Mouse (Mus musculus) midbrain, embryonic 15.5 days (tissue): Measurements from ENCODE around the gene Ccdc173. TPM values are rescaled to one million over a fixed set of nuclear protein-coding genes. Genes with fewer than 3 reads are reported as not detected.

ENCODE experiments used
- ATAC-seq: fragments of 200-750 bp; cut with Nextera tagmentation; replicated peaks from 2 replicates; pipeline ENCODE4 v1.8.0; 2017; ENCODE audit warnings: moderate TSS enrichment
- H3K27ac ChIP-seq: fragments of 300-500 bp; sonication (generic); 2 replicates; pipeline ENCODE4 v1.5.1; 2015; ENCODE audit warnings: mild to moderate bottlenecking, inconsistent platforms
- H3K27me3 ChIP-seq: fragments of 300-500 bp; sonication (generic); replicated peaks from 2 replicates; pipeline ENCODE4 v1.6.1; 2015; ENCODE audit warnings: inconsistent platforms
- H3K36me3 ChIP-seq: fragments of 300-500 bp; sonication (generic); replicated peaks from 2 replicates; pipeline ENCODE4 v1.6.1; 2015; ENCODE audit warnings: inconsistent platforms
- H3K4me1 ChIP-seq: fragments of 300-500 bp; sonication (generic); 2 replicates; pipeline ENCODE4 v1.6.1; 2015; ENCODE audit warnings: inconsistent platforms
- H3K4me2 ChIP-seq: fragments of 300-500 bp; sonication (generic); 2 replicates; pipeline ENCODE4 v1.6.1; 2015; ENCODE audit warnings: inconsistent platforms, mild to moderate bottlenecking, moderate library complexity
- H3K4me3 ChIP-seq: fragments of 300-500 bp; sonication (generic); 2 replicates; pipeline ENCODE4 v1.5.1; 2015; ENCODE audit warnings: mild to moderate bottlenecking, inconsistent platforms
- H3K9ac ChIP-seq: fragments of 300-500 bp; sonication (generic); 2 replicates; pipeline ENCODE4 v1.6.1; 2015; ENCODE audit warnings: mild to moderate bottlenecking, inconsistent platforms
- H3K9me3 ChIP-seq: fragments of 300-500 bp; sonication (generic); 2 replicates; pipeline ENCODE4 v1.6.1; 2016; ENCODE audit warnings: inconsistent platforms
- WGBS: fragments of 180-500 bp; shearing (Covaris S2); methylation state at CpG from one replicate; pipeline ENCODE4 v1.1.7; 2015; ENCODE audit warnings: mixed read lengths; 5-methylcytosine and 5-hydroxymethylcytosine counted together
- polyA plus RNA-seq: library from polyadenylated mRNA; unstranded; fragments of >200 nt; fragmentation: Nextera tagmentation; extraction: Ambion mirVana; gene quantifications from 2 replicates; pipeline ENCODE4 v1.2.1, GENCODE M21; 2015

Gene Ccdc173
- 2.8 and 2.9 TPM in 2 replicates for polyA plus RNA-seq

DNA sequence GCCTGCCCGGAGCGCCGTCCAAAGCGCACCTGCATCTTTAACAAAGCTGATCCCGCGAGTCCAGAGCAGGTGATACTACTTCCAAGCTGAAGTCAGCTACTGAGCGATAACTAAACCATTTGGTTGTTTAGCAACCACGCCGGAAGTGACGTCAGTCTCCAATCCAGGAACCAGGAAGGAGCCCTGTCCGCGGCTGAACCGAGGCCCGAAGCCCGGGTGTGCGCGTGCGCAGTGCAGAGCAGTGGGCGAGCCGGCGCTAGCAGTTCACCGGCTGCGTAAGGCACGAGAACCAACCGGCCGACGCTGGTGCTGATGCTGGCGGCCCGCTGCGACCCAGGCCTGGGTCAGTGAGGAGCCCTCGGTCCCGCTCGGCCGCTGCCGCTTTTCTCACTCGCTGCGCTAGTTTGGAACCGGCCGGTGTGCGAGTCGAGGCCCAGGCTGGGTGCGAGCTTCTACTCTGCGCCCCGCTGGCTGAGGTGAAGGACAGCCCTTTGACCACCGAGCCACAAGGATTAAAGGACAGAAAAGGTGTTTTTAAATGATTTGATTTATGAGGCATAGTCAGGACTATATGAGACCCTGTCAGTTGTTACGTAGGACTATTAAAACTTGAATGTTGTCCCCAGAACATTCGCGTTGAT, at the start of gene Ccdc173, which contains the start of gene Phospho2:
Gene Ccdc173 (minus strand): TSS at position 147 of the 641 bp plus-strand sequence.
Gene Phospho2 (plus strand): TSS at position 195 of the 641 bp plus-strand sequence.
- Histone ChIP-seq H3K4me3 (peak within 1 kb of the TSS; percentile 58), H3K27me3 (no peaks in the 10 kb centered on the region), H3K36me3 (peaks cover 14% of the 10 kb centered on the region; the same call in 1 of the 2 replicates), H3K9ac (peak within 1 kb of the TSS; percentile 86), H3K4me1 (peaks cover 17% of the 10 kb centered on the region), H3K27ac (peak within 1 kb of the TSS; percentile 90), H3K9me3 (no peaks in the 10 kb centered on the region), H3K4me2 (peak within 1 kb of the TSS; percentile 90)
- 1% methylated on average over 48 of the region's 48 CpGs for WGBS
- peak; percentile 98 for ATAC-seq

DNA sequence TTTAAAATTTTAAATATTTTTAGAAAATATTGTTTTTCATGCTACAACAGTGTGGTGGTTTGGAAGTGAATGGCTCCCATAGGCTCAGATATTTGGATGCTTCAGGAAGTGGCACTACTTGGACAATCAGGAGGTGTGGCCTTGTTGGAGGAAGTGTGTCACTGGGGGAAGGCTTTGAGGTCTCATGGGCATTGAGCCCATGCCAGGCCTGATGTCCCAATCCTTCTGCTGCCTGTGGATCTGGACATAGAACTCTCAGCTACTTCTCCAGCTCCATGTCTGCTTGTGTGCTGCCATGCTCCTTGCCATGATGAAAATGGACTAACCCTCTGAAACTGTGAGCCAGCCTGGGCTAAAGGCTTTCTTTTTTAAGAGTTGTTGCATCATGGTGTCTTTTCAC, 49.3 kb upstream of the Ccdc173 start:
- peaks cover 13% of the 10 kb centered on the region for H3K36me3 ChIP-seq
- no peak for ATAC-seq
- H3K27me3 ChIP-seq: no peaks in the 10 kb centered on the region
- no peak overlapping the region for H3K4me3 ChIP-seq
- no peak overlapping the region for H3K9ac ChIP-seq
- no peaks in the 10 kb centered on the region for H3K4me1 ChIP-seq
- H3K4me2 ChIP-seq: no peak overlapping the region
- H3K27ac ChIP-seq: no peak overlapping the region
- H3K9me3 ChIP-seq: no peaks in the 10 kb centered on the region

DNA sequence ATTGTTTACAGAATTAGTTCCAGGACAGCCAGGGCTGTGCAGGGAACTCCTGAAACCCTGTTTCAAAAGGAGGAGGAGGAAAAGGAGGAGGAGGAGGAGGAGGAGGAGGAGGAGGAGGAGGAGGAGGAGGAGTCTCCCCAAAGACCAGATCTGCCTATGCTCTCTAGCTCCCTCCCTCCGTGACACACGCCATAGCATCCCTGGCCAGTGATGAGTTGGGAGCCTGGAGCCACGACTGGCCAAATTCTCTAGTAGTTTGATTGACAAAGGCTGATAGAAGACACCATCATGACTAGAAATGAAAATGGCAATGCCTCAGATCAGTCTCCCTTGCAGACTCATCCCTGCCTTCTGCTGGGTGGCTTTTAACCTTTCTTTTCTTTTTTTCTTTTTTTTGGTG, 48.6 kb upstream of the Ccdc173 start:
- H3K4me2 ChIP-seq: no peak overlapping the region
- WGBS: 26% methylated on average over 3 of the region's 3 CpGs

DNA sequence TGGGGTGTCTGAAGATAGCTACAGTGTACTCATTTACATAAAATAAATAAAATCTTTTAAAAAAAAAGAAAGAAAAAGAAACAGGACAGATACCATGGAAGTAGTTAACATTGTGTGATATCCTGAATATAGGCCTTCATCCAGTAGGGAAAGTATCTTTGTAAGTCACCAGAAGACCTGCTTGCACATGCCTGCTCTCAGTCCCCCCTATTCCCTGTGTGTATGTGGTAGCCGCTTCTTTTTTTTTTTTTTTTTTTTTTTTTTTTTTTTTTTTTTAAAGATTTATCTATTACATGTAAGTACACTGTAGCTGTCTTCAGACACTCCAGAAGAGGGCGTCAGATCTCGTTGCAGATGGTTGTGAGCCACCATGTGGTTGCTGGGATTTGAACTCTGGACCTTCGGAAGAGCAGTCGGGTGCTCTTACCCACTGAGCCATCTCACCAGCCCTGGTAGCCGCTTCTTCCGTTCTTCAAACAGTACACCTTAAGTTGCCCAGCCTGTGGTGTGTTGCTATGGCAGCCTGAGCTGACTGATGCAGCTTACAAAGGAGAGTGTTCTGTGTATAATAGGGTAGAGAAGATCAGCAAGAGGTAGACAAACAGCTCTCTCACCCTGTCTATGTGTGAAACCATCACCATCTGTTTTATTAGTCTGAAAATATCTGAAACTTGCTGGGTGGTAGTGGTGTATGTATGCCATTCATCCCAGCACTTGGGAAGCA, 48.0 kb upstream of the Ccdc173 start:
- no peak overlapping the region for H3K4me2 ChIP-seq
- 74% methylated on average over 7 of the region's 7 CpGs for WGBS
- H3K4me3 ChIP-seq: no peak overlapping the region
- no peaks in the 10 kb centered on the region for H3K27me3 ChIP-seq
- H3K36me3 ChIP-seq: peaks cover 20% of the 10 kb centered on the region
- no peak overlapping the region for H3K9ac ChIP-seq
- H3K27ac ChIP-seq: no peak overlapping the region
- no peak for ATAC-seq
- no peaks in the 10 kb centered on the region for H3K9me3 ChIP-seq
- H3K4me1 ChIP-seq: no peaks in the 10 kb centered on the region

More for the DNA sequence above, 48.6 kb upstream of the Ccdc173 start:
- Histone ChIP-seq H3K4me3 (no peak overlapping the region), H3K27me3 (no peaks in the 10 kb centered on the region), H3K27ac (no peak overlapping the region), H3K9me3 (no peaks in the 10 kb centered on the region), H3K4me1 (no peaks in the 10 kb centered on the region), H3K36me3 (peaks cover 18% of the 10 kb centered on the region), H3K9ac (no peak overlapping the region)
- no peak for ATAC-seq

DNA sequence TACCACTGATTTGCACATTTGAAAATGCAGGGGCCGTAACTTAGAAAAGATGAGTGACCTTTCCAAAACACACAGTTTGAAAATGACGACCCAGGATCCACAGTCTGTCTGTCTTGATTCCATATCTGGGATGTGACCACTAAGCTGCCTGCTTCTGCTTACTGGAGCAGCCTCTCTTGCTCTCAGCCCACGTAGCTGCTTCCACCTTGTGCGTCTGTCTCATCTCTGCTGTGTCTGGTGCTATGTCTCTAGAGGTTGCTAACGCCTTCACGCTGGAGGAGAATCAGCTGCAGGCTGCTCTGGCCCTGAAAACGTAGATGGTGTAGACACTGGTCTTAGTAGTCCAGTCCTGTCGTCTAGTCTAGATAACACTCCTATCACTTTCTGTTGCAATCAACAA, 40.7 kb upstream of the Ccdc173 start:
- no peak overlapping the region for H3K4me2 ChIP-seq
- no peaks in the 10 kb centered on the region for H3K27me3 ChIP-seq
- H3K9me3 ChIP-seq: no peaks in the 10 kb centered on the region
- no peak overlapping the region for H3K4me3 ChIP-seq
- H3K36me3 ChIP-seq: peaks cover 22% of the 10 kb centered on the region
- no peak overlapping the region for H3K9ac ChIP-seq
- H3K27ac ChIP-seq: no peak overlapping the region
- no peak for ATAC-seq
- WGBS: 87% methylated on average over 8 of the region's 8 CpGs
- H3K4me1 ChIP-seq: peaks cover 22% of the 10 kb centered on the region

DNA sequence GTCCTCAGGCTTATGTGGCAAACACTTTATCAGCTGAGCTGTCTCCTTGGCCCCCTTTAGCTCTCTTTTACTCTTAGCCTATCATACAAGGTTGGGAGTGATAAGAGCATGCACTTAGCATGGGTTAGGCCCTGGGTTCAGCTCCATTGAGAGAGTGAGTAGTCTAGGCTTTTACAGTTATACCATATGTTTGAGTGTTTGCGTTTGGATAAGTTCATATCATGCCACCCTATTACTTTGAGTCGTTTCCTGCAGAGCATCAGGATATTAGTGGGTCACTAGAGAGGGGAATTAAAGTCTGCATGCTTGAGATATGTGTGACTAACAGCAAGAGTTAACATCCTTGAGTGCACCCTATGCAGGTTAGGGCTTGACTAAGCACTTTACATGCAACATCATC, 40.3 kb upstream of the Ccdc173 start:
- 85% methylated on average over 2 of the region's 2 CpGs for WGBS
- Histone ChIP-seq H3K27me3 (no peaks in the 10 kb centered on the region), H3K9ac (no peak overlapping the region), H3K36me3 (peaks cover 21% of the 10 kb centered on the region), H3K4me3 (no peak overlapping the region), H3K27ac (no peak overlapping the region), H3K4me2 (no peak overlapping the region), H3K9me3 (no peaks in the 10 kb centered on the region), H3K4me1 (peaks cover 26% of the 10 kb centered on the region)
- no peak for ATAC-seq

DNA sequence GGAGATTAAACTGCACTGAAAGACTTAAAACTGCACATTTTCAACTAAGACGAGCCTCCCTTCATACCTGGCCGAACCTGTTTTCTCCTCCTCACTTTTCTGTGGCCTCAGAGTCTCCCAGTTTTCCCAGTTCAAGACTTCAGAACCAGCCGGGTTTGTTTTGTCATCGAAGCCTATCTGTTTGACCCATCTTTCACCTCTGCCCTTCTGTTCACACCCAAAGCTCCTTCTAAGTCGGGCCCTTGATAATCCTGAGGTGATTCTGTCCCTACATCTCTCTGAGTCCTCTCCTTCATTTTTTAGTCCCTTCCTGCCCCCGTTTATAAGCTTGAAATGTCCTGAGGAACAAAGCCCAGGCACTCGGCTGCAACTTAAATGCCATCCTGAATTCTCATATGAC, 38.7 kb upstream of the Ccdc173 start:
- peaks cover 38% of the 10 kb centered on the region for H3K4me1 ChIP-seq
- no peak overlapping the region; the same call in 1 of the 2 replicates for H3K9ac ChIP-seq
- peaks cover 8% of the 10 kb centered on the region for H3K36me3 ChIP-seq
- no peaks in the 10 kb centered on the region for H3K27me3 ChIP-seq
- no peaks in the 10 kb centered on the region for H3K9me3 ChIP-seq
- no peak for ATAC-seq
- WGBS: 33% methylated on average over 7 of the region's 7 CpGs
- H3K4me2 ChIP-seq: no peak overlapping the region; the same call in 1 of the 2 replicates
- H3K4me3 ChIP-seq: no peak overlapping the region
- no peak overlapping the region for H3K27ac ChIP-seq

DNA sequence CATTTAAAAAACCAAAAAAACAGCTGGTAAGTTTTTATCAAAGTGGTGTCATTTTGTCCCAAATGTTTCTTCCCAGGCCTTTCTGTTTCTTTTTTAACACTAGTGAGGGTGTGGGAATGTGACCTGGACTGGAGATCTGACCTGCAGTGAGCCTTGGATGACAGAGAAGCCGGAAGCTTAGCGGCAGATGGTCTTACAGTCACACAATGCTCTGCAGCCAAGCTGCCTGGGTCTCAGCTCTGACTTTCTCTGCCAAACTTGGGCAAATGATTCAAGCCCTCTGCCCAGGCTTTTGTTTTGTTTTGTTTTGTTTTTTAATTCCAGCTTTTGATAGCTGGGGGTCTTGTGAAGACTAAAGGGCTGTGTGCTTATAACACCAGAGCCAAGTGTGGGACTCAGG, 37.0 kb upstream of the Ccdc173 start:
- Histone ChIP-seq H3K9me3 (no peaks in the 10 kb centered on the region), H3K27me3 (no peaks in the 10 kb centered on the region), H3K27ac (0 out of 2 replicates have a peak overlapping the region, but pooled peaks have one; percentile 13), H3K36me3 (peaks cover 4% of the 10 kb centered on the region; the same call in 1 of the 2 replicates), H3K4me1 (peaks cover 47% of the 10 kb centered on the region), H3K4me3 (no peak overlapping the region), H3K4me2 (peak overlapping the region; percentile 10; the same call in 1 of the 2 replicates), H3K9ac (no peak overlapping the region)
- no peak for ATAC-seq
- 58% methylated on average over 2 of the region's 2 CpGs for WGBS

DNA sequence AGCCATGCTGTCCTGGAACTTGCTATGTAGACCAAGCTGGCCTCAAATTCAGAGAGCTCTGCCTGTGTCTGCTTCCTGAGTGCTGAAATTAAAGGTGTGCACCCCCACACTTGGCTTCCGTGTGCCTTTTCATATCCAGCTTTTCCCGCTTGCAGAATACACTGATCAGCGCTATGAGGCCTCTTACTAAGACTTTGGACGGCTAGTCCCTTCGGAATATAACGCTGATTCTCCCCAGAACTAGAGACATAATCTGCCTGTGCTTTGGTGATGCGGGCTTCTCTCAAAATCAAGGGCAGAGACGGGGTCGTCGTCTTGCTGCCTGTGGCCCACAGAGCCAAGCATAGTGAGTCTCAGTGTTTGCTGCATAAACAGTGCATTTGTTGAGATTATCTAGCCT, 36.5 kb upstream of the Ccdc173 start:
- 59% methylated on average over 10 of the region's 10 CpGs for WGBS
- Histone ChIP-seq H3K4me2 (peak overlapping the region; percentile 10), H3K9me3 (no peaks in the 10 kb centered on the region), H3K36me3 (peaks cover 4% of the 10 kb centered on the region; the same call in 1 of the 2 replicates), H3K27ac (peak overlapping the region; percentile 51; the same call in 1 of the 2 replicates), H3K4me1 (peaks cover 47% of the 10 kb centered on the region), H3K27me3 (no peaks in the 10 kb centered on the region), H3K4me3 (0 out of 2 replicates have a peak overlapping the region, but pooled peaks have one; percentile 6), H3K9ac (no peak overlapping the region)
- ATAC-seq: no peak

DNA sequence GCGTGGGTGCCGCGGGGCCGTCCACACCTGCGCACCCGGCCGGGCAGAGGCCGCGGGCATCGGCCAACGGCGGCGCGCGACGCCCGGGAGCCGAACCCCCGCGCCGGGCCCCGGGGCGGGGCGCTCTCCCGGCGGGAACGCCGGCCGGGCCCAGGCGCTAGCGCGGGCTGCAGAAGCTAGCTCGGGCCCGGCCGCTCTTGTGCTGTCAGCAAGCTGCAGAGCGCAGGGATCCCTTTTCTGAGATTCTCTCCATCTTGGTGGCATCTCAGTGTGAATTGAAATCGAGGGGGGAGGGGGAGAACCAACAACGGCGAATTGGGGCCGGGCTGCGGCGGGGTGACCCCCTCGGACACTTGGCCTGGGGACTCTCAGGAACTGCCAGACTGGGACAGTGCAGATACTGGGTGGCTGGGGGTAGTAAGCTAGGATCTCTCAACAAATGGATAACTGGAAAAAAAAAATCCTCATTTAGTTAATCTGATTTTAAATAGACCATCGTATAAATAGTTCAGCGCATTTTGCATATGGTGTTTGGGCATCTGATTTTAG, 33.8 kb upstream of the Ccdc173 start:
- Histone ChIP-seq H3K4me1 (peaks cover 45% of the 10 kb centered on the region), H3K4me2 (peak overlapping the region; percentile 77), H3K27me3 (no peaks in the 10 kb centered on the region), H3K36me3 (no peaks in the 10 kb centered on the region), H3K9ac (peak overlapping the region; percentile 95), H3K4me3 (peak overlapping the region; percentile 90), H3K9me3 (no peaks in the 10 kb centered on the region), H3K27ac (peak overlapping the region; percentile 97)
- WGBS: 2% methylated on average over 43 of the region's 45 CpGs
- peak; percentile 89 for ATAC-seq

DNA sequence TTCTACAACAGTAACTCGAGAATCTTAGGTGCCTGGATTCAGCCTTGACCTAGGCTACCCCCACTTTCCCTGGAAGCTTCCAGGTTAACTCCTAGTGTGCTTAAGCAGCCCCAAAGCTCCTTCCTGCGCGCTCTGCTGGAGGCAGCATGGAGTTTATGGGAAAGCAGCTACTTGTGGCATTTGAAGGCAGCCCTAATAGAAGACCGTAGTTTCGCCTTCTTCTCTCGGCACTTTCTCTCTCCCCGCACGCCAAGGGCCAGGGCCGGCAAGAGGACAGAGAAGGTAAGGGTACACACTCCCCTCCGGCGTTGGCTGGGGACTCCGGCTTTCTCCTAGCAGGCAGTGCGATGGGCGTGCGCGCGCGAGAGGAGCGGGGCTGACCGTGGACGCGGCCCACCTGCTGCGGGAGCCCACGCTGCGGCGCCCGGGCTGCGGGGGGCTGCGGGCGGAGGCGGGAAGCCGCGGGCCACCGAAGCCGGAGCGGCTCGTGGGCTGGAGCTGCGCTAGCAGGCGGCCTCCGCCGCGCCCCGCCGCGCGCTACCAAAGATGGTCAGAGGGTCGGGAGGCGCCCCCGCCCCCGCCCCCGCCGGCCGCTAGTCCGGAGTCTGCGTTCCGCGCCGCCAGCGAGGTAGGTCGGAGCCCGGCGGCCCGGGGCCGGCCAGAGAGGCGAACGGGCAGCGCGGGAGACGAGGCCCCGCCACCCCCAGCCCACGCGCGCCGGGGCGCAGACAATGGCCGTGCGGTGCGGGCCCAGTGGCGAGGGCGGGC, 33.2 kb upstream of the Ccdc173 start:
- Histone ChIP-seq H3K4me1 (peaks cover 41% of the 10 kb centered on the region), H3K4me2 (peak overlapping the region; percentile 77), H3K27ac (peak overlapping the region; percentile 97), H3K9me3 (no peaks in the 10 kb centered on the region), H3K9ac (peak overlapping the region; percentile 95), H3K36me3 (no peaks in the 10 kb centered on the region), H3K27me3 (no peaks in the 10 kb centered on the region), H3K4me3 (peak overlapping the region; percentile 90)
- peak; percentile 85 for ATAC-seq
- WGBS: under 1% methylated on average over 70 of the region's 80 CpGs

DNA sequence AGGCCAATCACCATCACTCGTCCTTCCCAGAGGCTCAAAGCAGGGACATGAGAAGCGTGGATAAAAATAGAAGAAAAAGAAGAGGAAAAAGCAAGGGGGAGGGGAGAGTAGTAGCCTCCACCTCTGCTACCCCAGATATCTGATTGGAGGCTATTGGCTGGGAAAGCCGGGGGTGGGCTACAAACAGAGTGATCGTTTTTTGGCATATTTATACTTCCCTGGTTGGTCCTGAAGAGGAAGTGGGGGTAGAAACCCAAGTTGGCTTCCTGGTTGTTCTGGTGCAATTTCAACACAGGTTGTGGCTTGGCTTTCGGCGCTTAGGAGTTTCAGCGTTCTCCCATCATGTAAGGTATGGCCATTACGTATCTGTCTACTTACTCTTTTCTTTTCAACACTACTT, 32.3 kb upstream of the Ccdc173 start, which contains the start of gene Klhl23:
Gene Klhl23 (plus strand): TSS at position 234 of the 400 bp plus-strand sequence.
- peak within 1 kb of the TSS; percentile 90 for H3K4me3 ChIP-seq
- no peaks in the 10 kb centered on the region for H3K36me3 ChIP-seq
- ATAC-seq: no peak
- no peaks in the 10 kb centered on the region for H3K9me3 ChIP-seq
- H3K9ac ChIP-seq: peak within 1 kb of the TSS; percentile 95
- H3K27me3 ChIP-seq: no peaks in the 10 kb centered on the region
- peak within 1 kb of the TSS; percentile 97 for H3K27ac ChIP-seq
- H3K4me2 ChIP-seq: peak within 1 kb of the TSS; percentile 77
- WGBS: 31% methylated on average over 8 of the region's 8 CpGs
- H3K4me1 ChIP-seq: peaks cover 38% of the 10 kb centered on the region
